In the genomic region with DNA sequence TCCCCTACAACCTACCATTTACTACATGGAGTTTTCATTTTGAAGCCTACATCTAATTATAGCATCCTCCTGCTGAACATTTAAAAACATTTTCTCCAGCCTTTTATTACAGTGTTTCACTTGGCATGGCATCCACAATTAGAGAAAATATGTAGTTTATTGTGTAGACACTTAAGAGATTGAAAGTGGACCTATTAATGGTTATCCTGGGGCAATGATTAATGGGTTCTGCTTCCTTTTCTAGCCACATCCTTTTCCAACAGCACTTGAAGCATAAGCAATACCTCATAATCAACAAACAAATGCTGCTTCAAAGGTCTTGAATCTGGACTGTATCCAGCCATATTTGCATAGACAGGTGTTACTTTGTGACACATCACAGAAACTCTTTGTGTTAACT, we compare ENCODE assay signal across 26 mouse cellular contexts.
DNase-seq lines count a peak whose midpoint lies in the region; ATAC-seq and TF ChIP-seq lines count a peak whose summit lies in the region.
"Had no signal": no experiment of that assay in that cellular context is flagged by ENCODE, and none has a peak within 500 bp of the region (broad histone marks: within the 10 kb centered on the region; RNA-seq: fewer than 3 reads in every experiment).

No protein-coding gene starts in this region.

- no peak overlapping the region for H3K9ac ChIP-seq in forebrain, embryonic 15.5 days (replicated peaks)
- H3K9ac ChIP-seq: embryonic facial prominence, embryonic 12.5 days; embryonic facial prominence, embryonic 15.5 days; heart, embryonic 13.5 days; hindbrain, embryonic 12.5 days; hindbrain, embryonic 15.5 days had no signal

- 0 out of 2 replicates have a peak, but pooled peaks have one; percentile 43 for ATAC-seq in forebrain, embryonic 15.5 days (replicated peaks)
- peak; percentile 12 to 69; a peak in 3 of 4 replicates for ATAC-seq in hematopoietic stem cell, adult 5-6 weeks (replicated peaks in 1 of 2; ENCODE audit: insufficient read depth in 1 of 2, low FRiP score in 2 of 2, low TSS enrichment in 1 of 2, low read depth in 1 of 2, poor library complexity in 2 of 2, severe bottlenecking in 2 of 2)
- ATAC-seq: activated CD4-positive, CD25-positive, alpha-beta regulatory T cell, adult 4 months; CD4-positive, CD25-positive, alpha-beta regulatory T cell, adult 4 months; intestine, postnatal 0 days had no signal

- no peaks in the 10 kb centered on the region for H3K4me1 ChIP-seq in forebrain, embryonic 15.5 days
- no peaks in the 10 kb centered on the region for H3K4me1 ChIP-seq in forebrain, embryonic 10.5 days
- H3K4me1 ChIP-seq: embryonic facial prominence, embryonic 12.5 days; embryonic facial prominence, embryonic 15.5 days; heart, embryonic 10.5 days; heart, embryonic 13.5 days; hindbrain, embryonic 12.5 days; hindbrain, embryonic 15.5 days had no signal

- no peaks in the 10 kb centered on the region for H3K27me3 ChIP-seq in forebrain, embryonic 15.5 days
- H3K27me3 ChIP-seq in forebrain, embryonic 10.5 days (ENCODE audit: poor library complexity, severe bottlenecking): no peaks in the 10 kb centered on the region
- H3K27me3 ChIP-seq: embryonic facial prominence, embryonic 12.5 days; embryonic facial prominence, embryonic 15.5 days; heart, embryonic 13.5 days; hindbrain, embryonic 12.5 days; hindbrain, embryonic 15.5 days had no signal

- no peak for DNase-seq in forebrain, embryonic 10.5 days (ENCODE audit: extremely low spot score, low spot score)
- peak; percentile 56 for DNase-seq in Muller cell, postnatal 12 days (ENCODE audit: inconsistent ontology term)
- DNase-seq in brain, embryonic 14.5 days (ENCODE audit: low read depth): peak; percentile 59
- no peak for DNase-seq in retina, embryonic 14.5 days (ENCODE audit: low spot score)
- DNase-seq: adrenal gland, adult 8-10 months; adrenal gland, postnatal 25 days; cerebellum, adult 11 months; cerebellum, adult 2 months; cerebellum, adult 9-11 months; cerebellum, postnatal 25 days; gastrocnemius, postnatal 10 days; gastrocnemius, postnatal 36 days; heart, adult 2 months; heart, postnatal 14 days; heart, postnatal 4 days had no signal

- H3K9me3 ChIP-seq in forebrain, embryonic 15.5 days: no peaks in the 10 kb centered on the region
- H3K9me3 ChIP-seq in forebrain, embryonic 10.5 days: no peaks in the 10 kb centered on the region
- H3K9me3 ChIP-seq: embryonic facial prominence, embryonic 12.5 days; embryonic facial prominence, embryonic 15.5 days; heart, embryonic 10.5 days; heart, embryonic 13.5 days; hindbrain, embryonic 12.5 days; hindbrain, embryonic 15.5 days had no signal

- no peak for TF ChIP-seq CTCF in brain, embryonic 14.5 days (IDR thresholded peaks at IDR 0.05; ENCODE audit: borderline replicate concordance, extremely low read depth, insufficient read depth, insufficient read length)

- H3K36me3 ChIP-seq in forebrain, embryonic 15.5 days: no peaks in the 10 kb centered on the region
- H3K36me3 ChIP-seq in forebrain, embryonic 10.5 days (replicated peaks): no peaks in the 10 kb centered on the region
- H3K36me3 ChIP-seq: embryonic facial prominence, embryonic 12.5 days; embryonic facial prominence, embryonic 15.5 days; heart, embryonic 10.5 days; heart, embryonic 13.5 days; hindbrain, embryonic 12.5 days; hindbrain, embryonic 15.5 days had no signal

- H3K4me2 ChIP-seq in forebrain, embryonic 15.5 days (replicated peaks): no peak overlapping the region
- H3K4me2 ChIP-seq: embryonic facial prominence, embryonic 12.5 days; embryonic facial prominence, embryonic 15.5 days; heart, embryonic 13.5 days; hindbrain, embryonic 12.5 days; hindbrain, embryonic 15.5 days had no signal

- no peak overlapping the region for H3K27ac ChIP-seq in forebrain, embryonic 15.5 days (replicated peaks)
- H3K27ac ChIP-seq in forebrain, embryonic 10.5 days: no peak overlapping the region
- H3K27ac ChIP-seq: embryonic facial prominence, embryonic 12.5 days; embryonic facial prominence, embryonic 15.5 days; heart, adult 2 months; heart, embryonic 10.5 days; heart, embryonic 13.5 days; hindbrain, embryonic 12.5 days; hindbrain, embryonic 15.5 days had no signal

- no peak overlapping the region for H3K4me3 ChIP-seq in forebrain, embryonic 15.5 days
- H3K4me3 ChIP-seq in forebrain, embryonic 10.5 days: no peak overlapping the region
- H3K4me3 ChIP-seq: embryonic facial prominence, embryonic 12.5 days; embryonic facial prominence, embryonic 15.5 days; heart, adult 2 months; heart, embryonic 10.5 days; heart, embryonic 13.5 days; hindbrain, embryonic 12.5 days; hindbrain, embryonic 15.5 days had no signal

- no peak for TF ChIP-seq POLR2A in brain, embryonic 14.5 days (IDR thresholded peaks at IDR 0.05; ENCODE audit: borderline replicate concordance, extremely low read depth, insufficient read depth, insufficient read length, poor library complexity, severe bottlenecking)

Comparison
In these comparisons a context has a peak if more than half of its experiments do, and no peak if none do; other contexts are left out.
1. DNase-seq: peak in Muller cell, postnatal 12 days (single experiment) and brain, embryonic 14.5 days (single experiment); none in forebrain, embryonic 10.5 days (single experiment) and retina, embryonic 14.5 days (single experiment).